In the genomic region with DNA sequence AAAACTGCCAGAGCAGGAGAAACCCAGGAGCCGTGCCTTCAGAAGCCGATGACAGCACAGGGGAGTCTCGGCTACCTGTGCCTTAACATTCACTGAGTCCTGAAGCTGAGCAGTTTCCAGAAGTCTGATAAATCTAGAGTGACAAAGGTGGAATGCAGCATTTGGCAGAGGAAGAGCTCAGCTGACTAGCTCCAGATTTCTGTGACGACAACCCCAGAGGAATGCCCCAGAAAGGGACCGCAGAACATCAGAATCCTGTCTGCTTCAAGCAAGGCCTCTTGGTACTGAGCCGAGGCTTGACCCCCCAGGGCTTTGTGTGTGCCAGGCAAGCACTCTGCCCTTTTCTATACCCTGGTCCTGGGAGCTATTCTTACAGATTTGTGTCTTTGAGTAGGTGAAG, we compare ENCODE assay signal across 10 mouse cellular contexts.
DNase-seq lines count a peak whose midpoint lies in the region; ATAC-seq and TF ChIP-seq lines count a peak whose summit lies in the region.
"Had no signal": no experiment of that assay in that cellular context is flagged by ENCODE, and none has a peak within 500 bp of the region (broad histone marks: within the 10 kb centered on the region; RNA-seq: fewer than 3 reads in every experiment).

No protein-coding gene starts in this region.

- H3K36me3 ChIP-seq in heart, postnatal 0 days (replicated peaks; ENCODE audit: control insufficient read depth, insufficient read depth, low read length), result no peaks in the 10 kb centered on the region
- no peaks in the 10 kb centered on the region for H3K36me3 ChIP-seq in kidney, embryonic 16.5 days (ENCODE audit: insufficient read depth, low read length)

- no peaks in the 10 kb centered on the region for H3K9me3 ChIP-seq in heart, postnatal 0 days (replicated peaks; ENCODE audit: control insufficient read depth, low read length)
- H3K9me3 ChIP-seq in kidney, embryonic 16.5 days (ENCODE audit: low read length), result no peaks in the 10 kb centered on the region

- H3K27me3 ChIP-seq in heart, postnatal 0 days (ENCODE audit: control insufficient read depth, insufficient read depth, low read length), result no peaks in the 10 kb centered on the region
- no peaks in the 10 kb centered on the region for H3K27me3 ChIP-seq in kidney, embryonic 16.5 days (ENCODE audit: insufficient read depth, low read length)

- peak; percentile 83 for ATAC-seq in heart, postnatal 0 days (ENCODE audit: insufficient read depth, low read depth)
- peak; percentile 42; the same call in 1 of the 2 replicates for ATAC-seq in kidney, embryonic 16.5 days (ENCODE audit: low FRiP score, low TSS enrichment)

- H3K4me2 ChIP-seq in heart, postnatal 0 days (ENCODE audit: low read depth, low read length), result no peak overlapping the region
- no peak overlapping the region for H3K4me2 ChIP-seq in kidney, embryonic 16.5 days (replicated peaks; ENCODE audit: low read depth, low read length)

- H3K27ac ChIP-seq in heart, postnatal 0 days (ENCODE audit: low read depth), result peak overlapping the region; percentile 65
- peak overlapping the region; percentile 59 for H3K27ac ChIP-seq in kidney, embryonic 16.5 days (ENCODE audit: low read length)
- H3K27ac ChIP-seq: liver, embryonic 14.5 days had no signal

- WGBS in heart, postnatal 0 days, result 20% methylated on average over 6 of the region's 6 CpGs
- WGBS in kidney, embryonic 16.5 days, result 61% methylated on average over 6 of the region's 6 CpGs

- no peak overlapping the region for H3K4me3 ChIP-seq in heart, postnatal 0 days (ENCODE audit: low read depth, low read length)
- H3K4me3 ChIP-seq in kidney, embryonic 16.5 days (ENCODE audit: low read length), result no peak overlapping the region

- no peak for TF ChIP-seq EP300 in heart, postnatal 0 days (IDR thresholded peaks at IDR 0.05; ENCODE audit: low read depth)

- H3K4me1 ChIP-seq in heart, postnatal 0 days (ENCODE audit: control insufficient read depth, insufficient read depth), result peaks cover 12% of the 10 kb centered on the region
- H3K4me1 ChIP-seq in kidney, embryonic 16.5 days (ENCODE audit: insufficient read depth, low read length), result peaks cover 12% of the 10 kb centered on the region

- peak; percentile 83 for DNase-seq in heart, postnatal 0 days (ENCODE audit: low spot score)
- no peak for DNase-seq in heart, adult 9 months (ENCODE audit: low spot score in 2 of 2)
- DNase-seq in adrenal gland, postnatal 10 days, result peak; percentile 39
- peak; percentile 53 for DNase-seq in cerebellum, adult 9-11 months
- no peak for DNase-seq in c-Kit-positive CD71-positive TER-119-positive erythroid progenitor cells, embryonic 14.5 days (ENCODE audit: low spot score)
- no peak for DNase-seq in spleen, postnatal 36 days (ENCODE audit: low spot score in 2 of 2)
- no peak for DNase-seq in spleen, adult 12 weeks (ENCODE audit: low spot score)
- DNase-seq: gastrocnemius, postnatal 10 days had no signal

- H3K9ac ChIP-seq in heart, postnatal 0 days (replicated peaks; ENCODE audit: low read depth, low read length), result no peak overlapping the region; the same call in 1 of the 2 replicates
- H3K9ac ChIP-seq in kidney, embryonic 16.5 days (replicated peaks; ENCODE audit: low read length), result 0 out of 2 replicates have a peak overlapping the region, but pooled peaks have one; percentile 42
- H3K9ac ChIP-seq: liver, embryonic 14.5 days had no signal

- no peak for TF ChIP-seq CTCF in heart, postnatal 0 days (IDR thresholded peaks at IDR 0.05; ENCODE audit: low read depth)

Comparison
In these comparisons a context has a peak if more than half of its experiments do, and no peak if none do; other contexts are left out.
1. DNase-seq: peak in heart, postnatal 0 days (single experiment), adrenal gland, postnatal 10 days (single experiment) and cerebellum, adult 9-11 months (single experiment); none in heart, adult 9 months (0 of 2), c-Kit-positive CD71-positive TER-119-positive erythroid progenitor cells, embryonic 14.5 days (single experiment), spleen, postnatal 36 days (0 of 2) and spleen, adult 12 weeks (single experiment).